Mouse (Mus musculus): ENCODE measurements around the gene Ifitm5. TPM values are rescaled to one million over a fixed set of nuclear protein-coding genes. Genes with fewer than 3 reads are reported as not detected.

Gene Ifitm5
- polyA plus RNA-seq, 1 experiment: 1.2 TPM

- DNase-seq (ENCODE audit: low read depth in 1 of 2, low spot score in 2 of 2): no peak
- 0 out of 2 replicates have a peak overlapping the region, but pooled peaks have one; percentile 4 for H3K27ac ChIP-seq (ENCODE audit: insufficient read depth, low read length)
- H3K4me1 ChIP-seq (ENCODE audit: control insufficient read depth, insufficient read depth, insufficient read length): peaks cover 37% of the 10 kb centered on the region; the same call in 1 of the 2 replicates
- no peak overlapping the region for H3K4me3 ChIP-seq (ENCODE audit: extremely low read depth, insufficient read depth, insufficient read length)
- H3K36me3 ChIP-seq (ENCODE audit: control insufficient read depth, insufficient read depth, low read length): no peaks in the 10 kb centered on the region
- TF ChIP-seq CTCF (IDR thresholded peaks at IDR 0.05; ENCODE audit: extremely low read depth, insufficient read depth, insufficient read length, insufficient replicate concordance): no peak
- TF ChIP-seq POLR2A (IDR thresholded peaks at IDR 0.05; ENCODE audit: low read depth, low read length): no peak
- no peaks in the 10 kb centered on the region for H3K27me3 ChIP-seq (ENCODE audit: control insufficient read depth, insufficient read depth, low read length)
- WGBS: 85% methylated on average over 8 of the region's 8 CpGs
These were observed 960 bp upstream of the Ifitm5 start for GRCm38 (mm10) chr7:140951051-140951450.

DNA sequence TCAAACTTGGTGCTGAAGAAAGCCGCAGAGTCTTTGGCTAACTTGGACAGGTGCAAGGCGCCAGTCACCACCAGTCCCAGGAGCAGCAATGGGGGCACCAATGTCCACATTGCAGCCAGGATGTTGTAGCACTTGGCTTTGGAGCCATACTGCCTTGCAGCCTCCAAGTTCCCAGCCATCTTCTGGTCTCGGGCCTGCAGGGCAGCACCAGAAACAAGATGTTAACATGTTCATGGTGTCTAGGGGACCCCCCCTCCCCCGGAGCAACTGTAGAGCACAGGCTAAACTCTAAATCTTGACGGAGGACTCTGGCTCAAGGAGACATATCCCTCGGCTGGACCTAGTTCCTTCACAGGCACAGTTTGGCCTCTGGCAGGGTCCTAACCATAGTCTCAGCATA lies 836 bp downstream of the Ifitm5 start:
- Histone ChIP-seq H3K4me3 (ENCODE audit: extremely low read depth, insufficient read depth, insufficient read length) (no peak overlapping the region), H3K4me1 (ENCODE audit: control insufficient read depth, insufficient read depth, insufficient read length) (peaks cover 27% of the 10 kb centered on the region; the same call in 1 of the 2 replicates), H3K27me3 (ENCODE audit: control insufficient read depth, insufficient read depth, low read length) (no peaks in the 10 kb centered on the region), H3K36me3 (ENCODE audit: control insufficient read depth, insufficient read depth, low read length) (no peaks in the 10 kb centered on the region), H3K27ac (ENCODE audit: insufficient read depth, low read length) (no peak overlapping the region)
- WGBS: 85% methylated on average over 6 of the region's 6 CpGs
- no peak for DNase-seq (ENCODE audit: low read depth in 1 of 2, low spot score in 2 of 2)
- TF ChIP-seq CTCF (IDR thresholded peaks at IDR 0.05; ENCODE audit: extremely low read depth, insufficient read depth, insufficient read length, insufficient replicate concordance) (no peak), POLR2A (IDR thresholded peaks at IDR 0.05; ENCODE audit: low read depth, low read length) (no peak)

DNA sequence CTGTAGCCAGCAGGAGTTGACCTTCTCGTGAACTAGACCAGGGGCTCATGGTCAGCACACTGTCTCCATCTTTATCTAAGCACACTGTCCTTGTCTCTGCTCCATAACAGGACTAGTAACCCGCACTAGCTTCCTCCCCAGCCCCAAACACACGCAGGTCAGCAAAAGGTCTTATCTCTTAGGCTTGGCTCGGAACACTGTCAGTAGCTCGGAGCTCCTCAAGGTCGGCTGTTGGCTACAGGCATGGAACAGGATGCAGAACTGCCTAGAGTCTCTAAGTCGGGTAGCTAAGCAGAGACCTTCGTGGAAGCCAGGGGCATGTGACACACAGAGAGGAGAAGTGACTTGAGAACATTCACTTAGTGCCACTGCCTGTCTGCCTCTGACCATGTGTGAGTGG lies 1.9 kb downstream of the Ifitm5 start:
- TF ChIP-seq CTCF (IDR thresholded peaks at IDR 0.05; ENCODE audit: extremely low read depth, insufficient read depth, insufficient read length, insufficient replicate concordance): no peak
- no peak for TF ChIP-seq POLR2A (IDR thresholded peaks at IDR 0.05; ENCODE audit: low read depth, low read length)
- no peaks in the 10 kb centered on the region for H3K36me3 ChIP-seq (ENCODE audit: control insufficient read depth, insufficient read depth, low read length)
- H3K27ac ChIP-seq (ENCODE audit: insufficient read depth, low read length): peak overlapping the region; percentile 36; the same call in 1 of the 2 replicates
- no peaks in the 10 kb centered on the region for H3K27me3 ChIP-seq (ENCODE audit: control insufficient read depth, insufficient read depth, low read length)
- H3K4me1 ChIP-seq (ENCODE audit: control insufficient read depth, insufficient read depth, insufficient read length): peaks cover 18% of the 10 kb centered on the region; the same call in 1 of the 2 replicates
- WGBS: 70% methylated on average over 8 of the region's 8 CpGs
- no peak overlapping the region for H3K4me3 ChIP-seq (ENCODE audit: extremely low read depth, insufficient read depth, insufficient read length)
- DNase-seq (ENCODE audit: low read depth in 1 of 2, low spot score in 2 of 2): no peak

- Histone ChIP-seq H3K27me3 (ENCODE audit: control insufficient read depth, insufficient read depth, low read length) (no peaks in the 10 kb centered on the region), H3K27ac (ENCODE audit: insufficient read depth, low read length) (peak overlapping the region; percentile 36), H3K4me1 (ENCODE audit: control insufficient read depth, insufficient read depth, insufficient read length) (peaks cover 23% of the 10 kb centered on the region; the same call in 1 of the 2 replicates), H3K4me3 (ENCODE audit: extremely low read depth, insufficient read depth, insufficient read length) (no peak overlapping the region), H3K36me3 (ENCODE audit: control insufficient read depth, insufficient read depth, low read length) (no peaks in the 10 kb centered on the region)
- peak in 1 of 2 experiments; percentile 38 for DNase-seq (ENCODE audit: low read depth in 1 of 2, low spot score in 2 of 2)
- WGBS: 36% methylated on average over 7 of the region's 7 CpGs
- no peak for TF ChIP-seq POLR2A (IDR thresholded peaks at IDR 0.05; ENCODE audit: low read depth, low read length)
- no peak for TF ChIP-seq CTCF (IDR thresholded peaks at IDR 0.05; ENCODE audit: extremely low read depth, insufficient read depth, insufficient read length, insufficient replicate concordance)
These were observed 3.1 kb downstream of the Ifitm5 start for GRCm38 (mm10) chr7:140946980-140947379.

DNA sequence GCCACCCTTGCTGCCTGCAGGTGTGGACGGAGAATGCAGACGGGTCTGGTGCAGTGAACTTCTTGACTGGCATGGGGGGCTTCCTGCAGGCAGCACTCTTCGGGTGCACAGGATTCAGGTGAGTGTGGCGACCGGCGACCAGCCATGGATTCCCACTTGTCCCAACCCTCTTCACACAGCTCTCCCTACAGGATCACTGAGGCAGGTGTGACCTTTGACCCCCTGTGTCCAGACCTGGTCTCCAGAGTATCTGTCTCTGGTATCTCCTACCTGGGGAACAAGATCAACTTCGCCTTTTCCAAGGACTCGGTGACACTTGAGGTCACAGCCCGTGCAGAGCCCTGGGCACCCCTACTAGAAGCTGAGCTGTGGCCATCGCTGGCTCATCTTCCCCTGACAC lies 3.8 kb downstream of the Ifitm5 start:
- DNase-seq (ENCODE audit: low read depth in 1 of 2, low spot score in 2 of 2): no peak
- peak overlapping the region; percentile 36 for H3K27ac ChIP-seq (ENCODE audit: insufficient read depth, low read length)
- 88% methylated on average over 10 of the region's 10 CpGs for WGBS

GRCm38 (mm10) chr7:140945247-140945646 lies 4.8 kb downstream of the Ifitm5 start:
- H3K36me3 ChIP-seq (ENCODE audit: control insufficient read depth, insufficient read depth, low read length): no peaks in the 10 kb centered on the region
- H3K27ac ChIP-seq (ENCODE audit: insufficient read depth, low read length): no peak overlapping the region
- H3K4me3 ChIP-seq (ENCODE audit: extremely low read depth, insufficient read depth, insufficient read length): no peak overlapping the region
- no peak for DNase-seq (ENCODE audit: low read depth in 1 of 2, low spot score in 2 of 2)
- peaks cover 26% of the 10 kb centered on the region; the same call in 1 of the 2 replicates for H3K4me1 ChIP-seq (ENCODE audit: control insufficient read depth, insufficient read depth, insufficient read length)
- 90% methylated on average over 5 of the region's 5 CpGs for WGBS
- H3K27me3 ChIP-seq (ENCODE audit: control insufficient read depth, insufficient read depth, low read length): no peaks in the 10 kb centered on the region
- TF ChIP-seq POLR2A (IDR thresholded peaks at IDR 0.05; ENCODE audit: low read depth, low read length): no peak
- TF ChIP-seq CTCF (IDR thresholded peaks at IDR 0.05; ENCODE audit: extremely low read depth, insufficient read depth, insufficient read length, insufficient replicate concordance): no peak

More for the DNA sequence above, 3.8 kb downstream of the Ifitm5 start:
- Histone ChIP-seq H3K36me3 (ENCODE audit: control insufficient read depth, insufficient read depth, low read length) (no peaks in the 10 kb centered on the region), H3K4me3 (ENCODE audit: extremely low read depth, insufficient read depth, insufficient read length) (no peak overlapping the region), H3K27me3 (ENCODE audit: control insufficient read depth, insufficient read depth, low read length) (no peaks in the 10 kb centered on the region), H3K4me1 (ENCODE audit: control insufficient read depth, insufficient read depth, insufficient read length) (peaks cover 26% of the 10 kb centered on the region; the same call in 1 of the 2 replicates)
- no peak for TF ChIP-seq POLR2A (IDR thresholded peaks at IDR 0.05; ENCODE audit: low read depth, low read length)
- no peak for TF ChIP-seq CTCF (IDR thresholded peaks at IDR 0.05; ENCODE audit: extremely low read depth, insufficient read depth, insufficient read length, insufficient replicate concordance)

- 93% methylated on average over 7 of the region's 7 CpGs for WGBS
- H3K36me3 ChIP-seq (ENCODE audit: control insufficient read depth, insufficient read depth, low read length): no peaks in the 10 kb centered on the region
- DNase-seq (ENCODE audit: low read depth in 1 of 2, low spot score in 2 of 2): no peak
- H3K4me3 ChIP-seq (ENCODE audit: extremely low read depth, insufficient read depth, insufficient read length): no peak overlapping the region
- no peak for TF ChIP-seq CTCF (IDR thresholded peaks at IDR 0.05; ENCODE audit: extremely low read depth, insufficient read depth, insufficient read length, insufficient replicate concordance)
- TF ChIP-seq POLR2A (IDR thresholded peaks at IDR 0.05; ENCODE audit: low read depth, low read length): no peak
- H3K27ac ChIP-seq (ENCODE audit: insufficient read depth, low read length): no peak overlapping the region
- no peaks in the 10 kb centered on the region for H3K27me3 ChIP-seq (ENCODE audit: control insufficient read depth, insufficient read depth, low read length)
- H3K4me1 ChIP-seq (ENCODE audit: control insufficient read depth, insufficient read depth, insufficient read length): peaks cover 26% of the 10 kb centered on the region; the same call in 1 of the 2 replicates
These were observed 5.9 kb downstream of the Ifitm5 start for GRCm38 (mm10) chr7:140944236-140944635.
